Mouse (Mus musculus) layer of hippocampus, adult 2 months (tissue): Measurements from ENCODE around the gene Vwa3b. TPM values are rescaled to one million over a fixed set of nuclear protein-coding genes. Genes with fewer than 3 reads are reported as not detected.
A peak's percentile ranks its signal among the peaks of the same experiment; 100 is the strongest.

ENCODE experiments used
- DNase-seq, 2 experiments: peaks; one replicate each; pipeline ENCODE4 v3.0.0; 2022; ENCODE audit warnings: low spot score in 2 of 2
- H3K27ac ChIP-seq: fragments of 200-600 bp; 2 replicates; pipeline ENCODE4 v1.8.1; 2022
- H3K4me3 ChIP-seq: fragments of 200-600 bp; 2 replicates; pipeline ENCODE4 v1.8.1; 2022; ENCODE audit warnings: mild to moderate bottlenecking
- CTCF ChIP-seq: fragments of 200-600 bp; conservative IDR thresholded peaks from 2 replicates; pipeline ENCODE4 v1.8.1; 2022; ENCODE audit warnings: antibody characterized with exemption, mild to moderate bottlenecking, moderate library complexity
- total RNA-seq, 2 experiments: library from RNA; stranded (reverse); gene quantifications; 2 replicates each; pipeline ENCODE4 v1.2.3; 2021

Gene Vwa3b
- total RNA-seq, 2 experiments from 2014 or later, result 21.0 to 21.9 TPM

DNA sequence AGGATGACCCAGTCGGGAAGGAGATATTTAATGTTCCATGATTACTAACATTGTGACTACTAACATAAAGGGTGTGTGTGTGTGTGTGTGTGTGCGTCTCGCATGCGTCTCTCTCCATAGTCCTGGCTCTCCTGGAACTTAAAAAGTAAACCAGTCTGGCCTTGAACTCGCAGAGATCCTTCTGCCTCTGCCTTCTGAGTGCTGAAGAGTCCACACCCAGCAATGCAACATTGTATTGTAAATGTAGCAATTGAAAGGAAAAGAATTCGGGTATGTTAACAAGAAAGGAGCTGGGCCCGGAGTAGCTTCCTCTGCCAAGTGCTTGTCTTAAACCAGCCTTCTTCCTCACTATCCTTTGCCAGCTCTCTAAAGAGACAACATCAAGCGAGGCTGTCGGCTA lies 186.0 kb downstream of the Vwa3b start:
- no peak for TF ChIP-seq CTCF
- H3K4me3 ChIP-seq, result no peak overlapping the region
- no peak for DNase-seq
- H3K27ac ChIP-seq, result no peak overlapping the region

DNA sequence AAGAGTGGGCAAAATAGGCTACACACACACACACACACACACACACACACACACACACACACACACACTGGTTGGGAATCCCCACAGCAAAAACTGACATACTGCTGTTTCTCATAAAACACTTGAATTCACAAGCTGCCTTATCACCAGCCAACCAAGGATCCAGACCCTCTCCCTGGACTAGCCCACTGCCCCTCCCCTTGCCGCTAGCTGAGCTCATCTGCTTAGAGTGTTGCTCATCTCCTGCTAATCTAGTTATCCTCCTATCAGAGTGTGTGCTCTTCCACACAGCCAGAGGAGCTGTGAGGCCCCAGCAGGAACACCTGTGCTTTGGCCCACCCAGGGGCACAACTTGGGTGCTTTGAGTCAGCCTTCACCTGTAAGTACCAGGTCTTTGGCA lies 187.7 kb downstream of the Vwa3b start, which contains the start of gene Cnga3:
Gene Cnga3, plus strand, starts transcription at position 291 of the 400 bp plus-strand sequence.
- no peak within 1 kb of the TSS for H3K4me3 ChIP-seq
- no peak for DNase-seq
- no peak for TF ChIP-seq CTCF
- no peak within 1 kb of the TSS for H3K27ac ChIP-seq

DNA sequence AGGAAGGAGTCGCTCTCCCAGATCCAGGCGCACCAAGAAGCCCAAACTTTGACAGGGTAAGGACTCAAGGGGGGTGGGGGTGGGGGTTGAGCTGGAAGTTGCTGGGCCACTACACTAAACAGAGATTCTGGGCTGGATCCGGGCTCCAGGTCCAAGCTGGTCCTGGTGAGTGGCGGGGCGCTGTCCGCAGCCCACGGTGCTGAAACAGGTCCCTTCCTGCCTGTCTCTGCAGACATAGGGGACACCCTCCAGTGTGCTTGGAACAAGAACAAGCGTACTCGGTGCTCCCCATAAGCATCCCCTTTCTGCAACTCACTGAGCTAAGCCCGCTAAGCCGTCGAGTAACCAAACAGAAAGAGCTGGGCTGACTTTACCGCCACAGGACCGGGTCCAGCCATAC lies 192.0 kb downstream of the Vwa3b start:
- no peak for TF ChIP-seq CTCF
- DNase-seq, result no peak
- Histone ChIP-seq H3K27ac (no peak overlapping the region), H3K4me3 (no peak overlapping the region)

- no peak for TF ChIP-seq CTCF
- no peak for DNase-seq
- Histone ChIP-seq H3K27ac (peak overlapping the region; percentile 89), H3K4me3 (peak overlapping the region; percentile 18; the same call in 1 of the 2 replicates)
Observed at GRCm38 (mm10) chr1:37219593-37219992, 193.2 kb downstream of the Vwa3b start.

- TF ChIP-seq CTCF, result no peak
Observed at GRCm38 (mm10) chr1:37220134-37220907, 193.9 kb downstream of the Vwa3b start.

DNA sequence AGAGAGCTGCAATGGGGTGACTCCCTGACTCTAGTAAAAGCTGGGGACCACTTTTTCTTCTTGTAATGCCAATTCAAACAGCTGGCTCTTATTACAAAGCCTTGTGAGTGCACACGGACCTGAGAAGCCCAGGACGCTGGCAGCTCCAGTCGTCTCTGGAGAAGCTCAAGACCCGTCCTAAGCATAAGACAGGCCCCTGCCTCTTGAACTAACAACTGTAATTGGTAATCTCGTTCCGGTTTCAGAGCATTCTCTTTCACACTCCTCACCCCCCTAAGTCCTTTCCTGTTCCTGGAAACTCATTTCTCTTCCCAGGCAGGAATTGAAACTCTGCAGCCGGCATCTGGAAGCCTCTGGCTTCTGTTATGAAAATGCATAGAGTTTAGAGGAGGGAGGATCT lies 195.6 kb downstream of the Vwa3b start:
- TF ChIP-seq CTCF, result no peak
- Histone ChIP-seq H3K4me3 (no peak overlapping the region), H3K27ac (no peak overlapping the region)
- no peak for DNase-seq

More at GRCm38 (mm10) chr1:37220134-37220907, 193.9 kb downstream of the Vwa3b start:
- peak overlapping the region; percentile 89 for H3K27ac ChIP-seq
- DNase-seq, result peak; percentile 85 to 91
- H3K4me3 ChIP-seq, result peak overlapping the region; percentile 18; the same call in 1 of the 2 replicates

DNA sequence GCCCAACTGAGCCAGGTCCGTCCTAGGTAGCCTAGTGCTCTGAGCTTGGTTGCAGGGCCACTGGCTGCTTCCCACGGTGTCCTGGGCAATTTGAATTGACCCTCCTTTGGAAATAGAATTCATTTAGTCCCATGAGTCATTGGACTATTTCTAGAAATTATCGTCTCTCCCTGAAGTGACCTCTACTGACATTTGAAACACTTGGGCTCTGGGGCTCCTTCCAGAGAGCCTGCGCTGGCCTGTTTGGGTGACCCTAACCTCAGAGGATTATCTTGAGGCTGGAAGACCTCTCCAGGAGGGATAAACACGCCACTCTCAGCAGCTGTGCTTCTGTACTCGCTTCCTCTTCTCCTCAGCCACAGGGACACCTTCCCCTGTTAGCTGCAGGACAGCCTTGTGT lies 204.0 kb downstream of the Vwa3b start:
- H3K27ac ChIP-seq, result no peak overlapping the region
- no peak for DNase-seq
- no peak overlapping the region for H3K4me3 ChIP-seq
- no peak for TF ChIP-seq CTCF

DNA sequence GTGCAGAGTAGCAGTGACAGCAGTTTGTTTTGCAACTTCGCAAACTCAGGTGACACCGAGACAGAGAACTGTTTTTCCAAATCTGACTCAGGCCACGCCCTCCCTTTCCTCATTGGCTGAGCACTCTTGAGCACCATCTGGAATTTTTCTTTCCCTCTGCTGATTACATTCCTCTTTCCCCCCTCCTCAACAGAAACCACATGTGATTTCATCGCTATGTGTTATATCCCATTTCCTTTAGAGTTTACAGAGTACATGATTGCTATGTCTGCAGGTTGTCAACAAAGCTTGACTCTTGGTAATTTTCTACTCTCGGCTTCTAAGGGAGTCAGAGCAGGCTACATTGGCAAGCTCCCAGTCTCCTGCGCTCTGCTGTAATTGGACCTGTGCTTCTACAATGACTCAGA lies 204.9 kb downstream of the Vwa3b start:
- H3K4me3 ChIP-seq, result peak overlapping the region; percentile 35; the same call in 1 of the 2 replicates
- no peak for TF ChIP-seq CTCF
- peak overlapping the region; percentile 51; the same call in 1 of the 2 replicates for H3K27ac ChIP-seq
- peak in 1 of 2 experiments; percentile 29 for DNase-seq

Other genes with a start within 250 kb of the Vwa3b start
- gene Tmem131, start 82.9 kb upstream of the Vwa3b start, total RNA-seq, result 10 to 100 TPM; 58.1 to 62.1 TPM
- gene Cnga3, start 187.8 kb downstream of the Vwa3b start, total RNA-seq, result under 1 TPM; 0.38 to 0.66 TPM